Mouse (Mus musculus) Patski (cell line): ENCODE data around the gene Acsl5. TPM values are rescaled to one million over a fixed set of nuclear protein-coding genes. Genes with fewer than 3 reads are reported as not detected.
A peak's percentile ranks its signal among the peaks of the same experiment; 100 is the strongest.

ENCODE experiments used
- ATAC-seq: fragments of 100-300 bp; one replicate; pipeline ENCODE4 v1.8.0; 2021
- CTCF ChIA-PET: fragments of 350-600 bp; sonication (Branson Sonifier 250); formaldehyde crosslinking; loops from one replicate; lab custom pipeline; 2022; ENCODE audit warnings: inconsistent platforms; lab: Charles Lee
- POLR2A ChIA-PET: fragments of 350-600 bp; sonication (Branson Sonifier 250); formaldehyde crosslinking; loops from one replicate; lab custom pipeline; 2022; ENCODE audit warnings: antibody characterized with exemption, inconsistent platforms; lab: Charles Lee
- DNase-seq: peaks from one replicate; pipeline ENCODE4 v3.0.0-alpha.2; 2011; ENCODE audit warnings: low read depth, low spot score
- H3K27me3 ChIP-seq: fragments of 371-371 bp; one replicate; pipeline ENCODE4 v1.5.1; 2021
- CTCF ChIP-seq: fragments of 100-300 bp; IDR thresholded peaks from one replicate; pipeline ENCODE4 v1.5.1; 2021
- in situ Hi-C: fragments of 300-500 bp; cut with MboI; formaldehyde crosslinking; loops from 3 replicates; pipeline ENCODE4 v1.11.1; 2018; ENCODE audit warnings: low pct_unique_long_range_greater_than_20kb, mixed read lengths
- polyA plus RNA-seq: library from polyadenylated mRNA; unstranded; gene quantifications from one replicate; pipeline ENCODE4 v1.2.3, GENCODE M21; 2021

Acsl5 gene
- polyA plus RNA-seq, 1 experiment from 2014 or later, result 143 TPM

DNA sequence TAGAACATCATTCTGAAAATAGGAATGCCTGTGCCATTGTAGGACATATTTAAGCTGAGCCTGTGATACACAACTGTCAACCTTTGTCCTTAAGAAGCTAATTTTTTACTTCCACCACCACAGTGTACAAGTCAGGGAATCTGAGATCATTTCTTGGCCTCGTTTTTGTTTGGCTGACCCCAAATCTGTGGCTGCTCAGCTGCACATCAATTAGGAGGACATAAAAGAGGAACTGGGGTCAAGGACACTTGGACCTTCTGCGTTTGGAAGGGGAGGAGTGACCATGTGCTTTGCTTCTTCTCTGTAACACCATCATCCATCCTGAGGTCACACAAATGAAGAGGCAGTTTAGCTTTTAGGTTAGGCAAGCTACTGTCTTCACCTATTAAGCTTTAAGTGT, 15.7 kb upstream of the Acsl5 start:
- H3K27me3 ChIP-seq, result no peaks in the 10 kb centered on the region
- ChIA-PET CTCF (interaction anchor here (1.1 kb wide), 2 partner anchors 15 to 21 kb away, joined by 3 read pairs; no protein-coding TSS in a partner anchor), POLR2A (no interaction called here)
- TF ChIP-seq CTCF, result no peak
- ATAC-seq, result no peak
- no peak for DNase-seq
- in situ Hi-C loops, result no loop called here

DNA sequence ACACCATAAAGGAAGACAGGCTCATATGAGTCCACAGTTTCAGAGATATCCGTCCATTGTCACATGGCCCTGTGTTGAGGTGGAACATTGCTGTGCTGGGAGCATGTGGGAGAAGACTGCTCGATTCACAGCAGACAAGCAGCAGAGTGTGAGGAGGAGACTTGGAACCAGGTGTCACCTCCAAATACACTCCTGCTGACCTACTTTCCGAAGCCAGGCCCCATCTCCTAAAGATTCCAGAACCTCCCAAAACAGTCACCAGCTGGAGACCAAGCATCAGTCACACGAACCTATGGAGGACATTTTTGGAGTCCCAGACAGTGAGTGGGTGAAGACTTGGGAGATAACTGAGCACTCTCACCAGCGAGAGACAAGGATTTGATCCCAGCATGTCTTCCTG, 15.2 kb upstream of the Acsl5 start:
- DNase-seq (no peak), ATAC-seq (no peak)
- in situ Hi-C loops, result no loop called here
- H3K27me3 ChIP-seq, result no peaks in the 10 kb centered on the region
- ChIA-PET POLR2A (no interaction called here), CTCF (interaction anchor here (1.1 to 1.7 kb wide), 3 partner anchors 15 to 22 kb away, joined by 3 to 5 read pairs (median 3); no protein-coding TSS in a partner anchor)
- TF ChIP-seq CTCF, result no peak

- ChIA-PET CTCF (interaction anchor here (0.7 to 1.5 kb wide), 3 partner anchors 14 to 93 kb away, joined by 3 to 5 read pairs (median 3); no protein-coding TSS in a partner anchor), POLR2A (interaction anchor here (1.4 kb wide), 1 partner anchor 66 kb away, joined by 4 read pairs; no protein-coding TSS in a partner anchor)
- no peak for ATAC-seq
- DNase-seq, result no peak
- TF ChIP-seq CTCF, result no peak
- in situ Hi-C loops, result no loop called here
- H3K27me3 ChIP-seq, result no peaks in the 10 kb centered on the region
Observed at GRCm38 (mm10) chr19:55239766-55240426, 11.8 kb upstream of the Acsl5 start.

- ATAC-seq, result no peak
- POLR2A ChIA-PET, result no interaction called here
- DNase-seq, result no peak
- TF ChIP-seq CTCF, result no peak
- CTCF ChIA-PET, result interaction anchor here (1.2 to 1.7 kb wide), 3 partner anchors 14 to 23 kb away, joined by 4 to 6 read pairs (median 4); no protein-coding TSS in a partner anchor
- in situ Hi-C loops, result no loop called here
- H3K27me3 ChIP-seq, result no peaks in the 10 kb centered on the region
Observed at GRCm38 (mm10) chr19:55241186-55241645, 10.5 kb upstream of the Acsl5 start, which contains the start of gene Gucy2g. Gucy2g (minus strand) TSS chr19:55241236.

GRCm38 (mm10) chr19:55244791-55245231, 6.9 kb upstream of the Acsl5 start:
- peak; percentile 71 for TF ChIP-seq CTCF
- POLR2A ChIA-PET, result interaction anchor here (0.9 to 2.7 kb wide), 2 partner anchors 9 to 54 kb away, joined by 3 to 15 read pairs; no protein-coding TSS in a partner anchor
- CTCF ChIA-PET, result interaction anchor here (0.7 to 4.7 kb wide), 14 partner anchors 10 to 88 kb away, joined by 3 to 31 read pairs (median 5); no protein-coding TSS in a partner anchor
- peak; percentile 98 for ATAC-seq
- peak; percentile 96 for DNase-seq
- in situ Hi-C loops, result loop anchor here (5.0 kb wide), 1 partner anchor 62 kb away; no protein-coding TSS in a partner anchor
- no peaks in the 10 kb centered on the region for H3K27me3 ChIP-seq

GRCm38 (mm10) chr19:55247563-55247962, 4.2 kb upstream of the Acsl5 start:
- DNase-seq (no peak), ATAC-seq (no peak)
- in situ Hi-C loops, result loop anchor here (5.0 kb wide), 1 partner anchor 60 kb away; no protein-coding TSS in a partner anchor
- no peak for TF ChIP-seq CTCF
- ChIA-PET POLR2A (no interaction called here), CTCF (interaction anchor here (1.1 to 4.7 kb wide), 3 partner anchors 20 to 57 kb away, joined by 3 to 31 read pairs (median 3); no protein-coding TSS in a partner anchor)
- no peaks in the 10 kb centered on the region for H3K27me3 ChIP-seq

- no peak for ATAC-seq
- POLR2A ChIA-PET, result no interaction called here
- no peak for TF ChIP-seq CTCF
Observed at GRCm38 (mm10) chr19:55247991-55248520, 3.7 kb upstream of the Acsl5 start.

GRCm38 (mm10) chr19:55250451-55250850, 1.3 kb upstream of the Acsl5 start:
- in situ Hi-C loops, result no loop called here
- DNase-seq, result no peak
- ChIA-PET POLR2A (no interaction called here), CTCF (interaction anchor here (0.9 to 1.9 kb wide), 3 partner anchors 14 to 52 kb away, joined by 3 to 5 read pairs (median 3); no protein-coding TSS in a partner anchor)
- no peak for ATAC-seq
- no peaks in the 10 kb centered on the region for H3K27me3 ChIP-seq
- no peak for TF ChIP-seq CTCF

More at GRCm38 (mm10) chr19:55247991-55248520, 3.7 kb upstream of the Acsl5 start:
- in situ Hi-C loops, result loop anchor here (5.0 kb wide), 1 partner anchor 59 kb away; no protein-coding TSS in a partner anchor
- CTCF ChIA-PET, result interaction anchor here (1.1 to 4.7 kb wide), 3 partner anchors 20 to 56 kb away, joined by 3 to 31 read pairs (median 3); no protein-coding TSS in a partner anchor
- no peaks in the 10 kb centered on the region for H3K27me3 ChIP-seq
- no peak for DNase-seq

GRCm38 (mm10) chr19:55253239-55253569, 1.5 kb downstream of the Acsl5 start:
- DNase-seq, result no peak
- ChIA-PET POLR2A (interaction anchor here (1.1 to 2.6 kb wide), 4 partner anchors 9 to 44 kb away, joined by 3 to 15 read pairs (median 4); no protein-coding TSS in a partner anchor), CTCF (interaction anchor here (0.8 to 3.9 kb wide), 6 partner anchors 8 to 50 kb away, joined by 3 to 19 read pairs (median 4); no protein-coding TSS in a partner anchor)
- no peak for ATAC-seq
- H3K27me3 ChIP-seq, result no peaks in the 10 kb centered on the region
- in situ Hi-C loops, result no loop called here
- TF ChIP-seq CTCF, result no peak
